Mouse (Mus musculus): ENCODE results near the gene Smyd5.
"Not testable (repeated sequence)": the region's sequence is repeated elsewhere in the genome, so short reads cannot be mapped to it uniquely, and the experiment has no call there.

Gene Smyd5

DNA sequence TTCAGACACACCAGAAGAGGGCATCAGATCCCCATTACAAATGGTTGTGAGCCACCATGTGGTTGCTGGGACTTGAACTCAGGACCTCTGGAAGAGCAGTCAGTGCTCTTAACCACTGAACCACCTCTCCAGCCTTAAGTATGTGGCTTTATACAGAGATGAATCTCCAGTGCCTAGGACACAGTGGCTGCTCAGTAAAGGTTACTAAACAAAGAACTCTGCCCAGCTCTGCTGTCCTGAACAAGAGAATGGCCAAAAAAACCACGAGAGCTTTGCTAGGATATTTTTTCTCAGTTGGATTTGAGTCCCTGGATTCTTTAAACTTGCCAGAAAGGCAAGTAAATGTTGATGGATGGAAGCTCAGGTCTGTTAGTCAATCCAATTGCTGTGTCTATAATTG lies 18.4 kb downstream of the Smyd5 start:
- DNase-seq, result not testable (repeated sequence)

DNA sequence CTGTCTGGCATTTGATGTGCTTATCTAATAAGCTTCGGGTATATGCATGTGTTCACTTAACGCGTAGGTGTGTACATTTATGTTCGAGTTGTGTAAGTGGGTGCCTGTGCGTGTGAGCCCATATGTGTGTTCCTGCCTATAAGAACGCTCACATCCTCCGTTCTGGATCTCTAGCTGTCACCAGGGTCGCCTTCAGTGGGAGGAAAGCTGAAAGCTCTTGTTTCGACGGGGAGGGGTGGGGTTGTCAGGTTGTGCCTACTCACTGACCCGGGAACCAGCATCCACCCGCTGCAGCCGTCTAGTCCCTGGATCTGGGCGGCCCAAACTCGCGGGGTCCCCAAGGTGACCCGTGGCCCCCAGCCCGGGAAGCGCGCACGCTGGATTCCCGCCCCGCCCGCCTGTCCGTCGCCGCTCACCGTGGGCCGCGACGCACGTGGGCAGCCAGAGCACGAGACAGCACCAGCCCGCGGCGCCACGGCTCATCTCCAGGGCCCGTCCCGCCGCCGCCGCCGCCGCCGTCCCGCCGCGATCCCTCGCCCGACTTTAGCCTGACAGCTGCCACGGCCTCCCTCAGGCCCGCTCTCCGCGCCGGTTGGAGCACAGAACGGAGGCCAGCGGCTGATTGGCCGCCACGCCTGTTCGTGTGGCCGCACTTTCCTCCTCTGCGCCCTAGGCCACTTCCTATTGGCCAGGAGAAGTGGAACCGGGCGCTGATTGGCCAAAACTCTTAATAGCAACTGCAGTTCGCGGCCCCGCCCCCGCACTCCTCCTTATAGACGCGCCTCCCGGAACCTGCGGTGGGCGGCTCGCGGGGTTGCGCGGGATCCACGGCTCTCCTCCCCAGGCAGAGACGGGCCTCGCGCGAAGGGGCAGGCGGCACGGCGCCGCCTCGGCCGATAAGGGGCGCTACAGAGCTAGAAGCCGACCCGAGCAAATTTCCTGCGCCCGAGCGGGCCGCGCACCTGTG lies 19.2 kb downstream of the Smyd5 start, which contains the start of gene Cct7:
Gene Cct7 (plus strand): TSS at position 818 of the 967 bp plus-strand sequence.
- DNase-seq, result peak; percentile 99

DNA sequence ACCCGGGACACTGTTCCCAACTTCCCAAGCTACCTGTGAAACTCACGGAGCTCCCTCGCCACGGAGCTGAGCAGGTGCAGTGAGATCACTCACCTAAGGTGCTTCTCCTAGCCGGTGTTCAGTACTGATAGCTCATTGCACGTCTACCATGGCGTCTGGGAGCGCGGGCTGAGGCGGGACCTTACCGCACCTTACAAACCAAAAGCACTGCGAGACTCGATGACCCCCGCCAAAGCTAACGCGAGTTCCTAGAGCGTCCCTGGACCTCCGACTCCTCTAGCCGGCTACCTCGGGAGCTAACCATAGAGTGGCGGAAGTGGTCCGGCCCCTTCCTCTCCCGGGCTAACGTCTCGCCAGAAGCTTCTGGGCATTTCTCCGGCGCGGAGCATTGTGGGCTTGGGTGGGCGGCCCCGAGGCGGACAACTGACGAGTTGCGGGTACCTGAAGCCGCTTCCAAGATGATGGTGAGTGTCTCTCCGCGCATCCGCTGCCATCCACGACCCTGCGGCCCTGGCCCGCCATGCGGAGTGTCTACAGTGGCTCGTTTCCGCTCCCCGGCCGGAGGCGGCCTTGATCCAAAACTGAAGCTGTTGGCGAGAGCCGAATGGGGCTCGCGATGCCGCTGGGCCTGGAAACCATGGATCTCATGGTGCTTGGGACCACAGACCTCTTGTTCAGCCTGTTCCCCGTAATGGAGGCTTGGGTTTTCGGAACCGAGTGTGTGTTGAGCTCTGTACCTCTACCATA lies 20.0 kb downstream of the Smyd5 start, which contains the start of gene Pradc1:
Gene Pradc1 (minus strand): TSS at position 307 of the 747 bp plus-strand sequence.
- DNase-seq, result peak; percentile 95

DNA sequence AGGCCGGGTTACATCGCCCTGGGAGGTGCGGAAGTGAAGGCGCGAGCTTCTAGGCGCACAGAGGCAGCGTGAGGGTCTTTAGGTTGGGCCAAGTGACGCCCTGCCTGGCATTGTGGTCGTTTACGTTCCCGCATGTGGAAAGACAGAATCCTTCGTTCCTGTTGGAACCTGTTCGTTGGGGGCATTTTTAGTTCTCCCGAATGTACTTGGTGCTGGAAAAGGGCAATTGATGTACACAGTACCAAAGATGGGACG lies 20.5 kb downstream of the Smyd5 start:
- no peak for DNase-seq

DNA sequence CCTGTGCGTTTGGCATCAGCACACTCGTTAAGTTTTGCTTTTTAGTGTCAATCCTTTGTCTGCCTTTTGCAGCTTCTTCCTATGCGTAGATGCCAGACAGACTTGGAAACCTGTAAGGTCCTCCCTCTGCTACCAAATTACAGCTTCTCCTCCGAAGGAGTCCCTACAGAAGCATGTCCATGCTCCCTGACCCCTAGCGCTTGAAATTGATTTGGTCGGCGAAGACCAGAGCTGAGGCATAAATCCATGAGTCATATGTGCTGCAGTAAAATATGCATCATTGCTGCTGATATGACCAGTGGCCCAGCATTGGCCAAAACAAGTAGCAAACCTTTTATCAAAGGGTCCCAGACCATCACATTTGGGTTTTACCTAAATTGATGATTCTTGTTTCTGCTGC lies 21.0 kb downstream of the Smyd5 start:
- DNase-seq, result peak; percentile 55

DNA sequence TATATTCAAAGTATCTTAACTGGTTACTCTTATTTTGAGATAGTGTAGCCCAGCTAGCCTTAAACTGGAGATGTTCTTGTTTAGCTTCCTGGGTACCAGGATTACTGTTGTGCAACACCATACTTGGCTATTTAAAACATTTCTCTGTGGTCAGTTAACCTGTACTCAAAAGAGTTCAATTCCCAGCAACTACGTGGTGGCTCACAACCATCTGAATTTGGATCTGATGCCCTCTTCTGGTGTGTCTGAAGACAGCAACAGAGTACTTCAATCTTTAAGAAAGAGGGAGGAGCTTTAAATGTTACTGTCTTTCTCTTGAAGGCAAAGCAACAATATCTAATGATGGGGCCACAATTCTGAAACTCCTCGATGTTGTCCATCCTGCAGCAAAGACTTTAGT lies 27.8 kb downstream of the Smyd5 start:
- DNase-seq, result no peak

DNA sequence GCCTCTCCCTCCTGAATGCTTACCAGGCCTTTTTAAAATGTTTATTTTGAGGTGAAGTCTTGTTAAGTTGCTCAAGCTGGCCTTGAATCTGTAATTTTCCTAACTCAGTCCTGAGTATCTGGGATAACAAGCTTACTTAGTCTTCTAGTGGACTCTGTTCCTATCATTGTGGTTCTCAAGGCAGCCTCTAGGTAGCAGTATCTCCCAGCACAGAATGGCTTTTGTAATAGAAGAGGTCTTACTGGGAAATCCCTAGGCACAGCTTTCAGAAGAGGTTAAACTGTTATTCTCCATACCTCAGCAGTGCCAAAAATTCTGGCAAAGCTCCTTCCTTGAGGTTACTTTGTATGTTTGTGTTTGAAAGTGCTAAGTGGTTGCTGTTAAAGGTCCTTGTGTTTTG lies 33.6 kb downstream of the Smyd5 start:
- DNase-seq, result no peak

DNA sequence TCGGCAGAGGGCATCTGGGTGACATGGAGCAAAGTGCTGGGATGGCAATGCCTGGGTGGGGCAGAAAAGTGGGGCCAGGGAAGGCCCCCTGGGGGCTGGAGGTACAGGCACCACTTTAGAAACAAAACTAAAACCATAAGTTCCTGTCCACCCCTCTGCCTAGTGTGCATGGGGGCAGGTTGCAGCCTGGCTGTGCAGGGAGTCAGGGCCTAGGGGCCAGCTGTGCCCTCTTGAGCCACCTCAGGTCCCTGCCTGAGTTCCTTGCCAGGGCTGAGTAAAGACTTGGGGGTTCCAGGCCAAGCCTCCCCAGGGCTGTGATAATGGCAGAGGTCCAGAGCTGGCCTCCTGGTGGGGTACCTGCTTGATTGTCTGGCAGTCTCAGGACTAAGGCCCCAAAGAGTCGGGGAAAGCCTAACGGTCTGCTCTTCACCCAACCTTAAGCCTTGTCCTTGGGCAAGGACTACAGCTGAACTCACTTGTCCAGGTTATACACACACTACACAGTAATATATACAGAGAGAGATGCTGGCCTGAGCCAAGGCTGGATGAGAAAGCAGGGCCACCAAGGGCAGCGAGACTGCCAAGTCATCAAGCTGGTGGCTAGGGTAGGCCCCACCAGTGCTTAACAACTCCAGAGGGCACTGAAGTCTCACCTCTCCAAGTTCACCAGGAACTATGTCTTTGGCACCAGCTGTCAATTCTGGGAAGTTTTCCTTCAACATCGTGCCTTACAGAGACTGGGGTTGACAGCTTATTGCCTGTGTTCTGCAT lies 38.1 kb downstream of the Smyd5 start:
- DNase-seq, result no peak

DNA sequence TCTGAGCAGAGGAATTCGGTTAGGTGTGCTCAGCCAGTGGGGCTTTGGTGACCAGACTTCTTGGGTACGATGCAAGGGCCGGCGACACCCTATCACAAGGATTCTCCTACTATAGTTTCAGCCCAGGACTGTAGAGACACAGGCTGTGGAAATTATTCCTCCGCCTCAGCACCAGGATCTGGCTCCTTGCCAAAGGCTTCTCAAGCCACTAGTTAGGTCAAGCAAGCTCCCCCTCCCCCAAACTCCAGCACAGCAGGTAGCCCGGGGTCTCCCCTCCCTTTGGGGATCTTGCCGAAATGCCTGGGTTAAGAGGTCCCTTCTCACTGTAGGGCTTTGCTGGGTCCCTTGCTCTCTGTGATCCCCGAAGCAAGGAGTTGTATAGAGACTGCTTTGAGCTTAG lies 40.2 kb downstream of the Smyd5 start:
- no peak for DNase-seq

DNA sequence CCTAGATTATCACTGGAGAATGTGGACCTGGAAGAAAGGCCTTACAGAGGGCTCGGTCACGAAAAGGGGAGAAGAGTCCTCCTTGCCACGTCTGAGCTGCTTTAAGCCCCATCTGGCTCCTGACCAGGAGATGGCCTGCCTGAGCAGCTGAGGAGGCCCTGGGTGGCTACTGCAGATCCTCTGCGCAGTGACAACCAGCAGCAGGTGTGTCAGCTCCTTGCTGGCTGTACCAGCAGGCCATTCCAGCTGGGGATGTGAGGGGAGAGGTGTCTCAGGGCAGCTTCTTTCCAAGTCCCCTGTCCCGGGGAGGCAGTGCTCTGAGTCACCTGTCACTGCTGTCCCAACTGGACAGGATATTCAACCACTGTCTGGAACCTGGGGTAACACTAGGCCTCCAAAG lies 40.8 kb downstream of the Smyd5 start:
- DNase-seq, result no peak

DNA sequence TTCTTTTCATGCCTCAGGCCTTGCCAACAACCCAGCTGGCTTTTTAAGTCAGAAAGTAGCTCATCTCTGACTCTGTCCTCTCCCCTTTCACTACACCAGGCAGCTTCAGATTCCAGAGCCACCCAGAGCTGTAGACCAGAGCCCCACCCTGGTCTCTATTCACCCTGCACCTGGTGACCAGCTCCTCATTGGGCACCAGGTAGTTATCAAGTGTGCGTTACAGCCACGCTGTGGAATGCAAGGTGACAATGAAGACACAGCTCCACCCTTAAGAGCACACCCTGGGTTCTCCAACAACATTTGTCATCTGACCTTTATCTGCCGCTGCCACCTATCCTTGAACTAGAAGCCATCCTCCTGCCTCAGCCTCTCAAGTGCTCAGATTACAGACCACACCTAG lies 43.8 kb downstream of the Smyd5 start:
- no peak for DNase-seq

DNA sequence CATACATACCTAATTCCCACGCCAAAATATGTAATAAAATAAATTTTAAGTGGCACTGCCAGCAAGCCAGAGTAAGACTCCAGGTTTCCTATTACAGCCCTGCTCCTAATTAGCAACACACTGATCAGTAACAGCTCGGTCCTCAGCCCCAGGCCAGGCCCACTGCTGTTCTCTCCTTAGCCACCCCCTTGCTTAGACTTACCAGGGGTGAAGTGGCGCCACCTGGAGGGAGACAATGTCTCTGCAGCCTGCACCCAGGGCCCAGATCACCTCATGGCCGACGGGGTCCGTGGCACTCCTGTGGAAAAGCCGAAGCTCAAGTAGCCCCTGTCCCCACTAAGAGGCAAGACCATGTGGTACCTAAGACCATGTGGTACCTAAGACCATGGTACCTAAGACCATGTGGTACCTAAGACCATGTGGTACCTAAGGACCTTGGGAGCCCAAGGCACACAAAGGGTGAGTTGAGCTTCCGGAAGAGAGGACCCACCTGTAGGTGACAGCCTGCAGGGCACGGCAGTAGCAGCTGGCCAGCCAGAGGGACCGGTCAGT lies 45.7 kb downstream of the Smyd5 start:
- peak; percentile 40 for DNase-seq

DNA sequence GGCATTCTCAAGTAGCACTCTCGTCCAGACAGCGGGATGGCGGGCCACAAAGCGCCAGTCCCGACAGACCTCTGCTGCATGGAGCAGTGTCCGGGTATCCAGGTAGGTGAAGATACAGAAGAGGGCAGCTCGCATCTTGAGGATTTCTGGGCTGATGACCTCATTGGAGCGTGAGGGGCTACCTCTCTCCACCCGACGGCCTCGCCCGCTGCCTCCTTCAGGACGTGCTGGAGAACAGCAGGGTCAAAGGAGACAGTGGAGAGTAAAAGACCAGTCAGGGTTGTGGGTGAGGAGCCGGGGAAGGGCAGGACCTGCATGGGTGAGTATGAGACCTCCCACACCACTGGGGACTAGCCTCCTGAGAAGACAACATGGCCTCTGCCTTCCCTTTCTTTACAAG lies 46.6 kb downstream of the Smyd5 start:
- DNase-seq, result no peak

DNA sequence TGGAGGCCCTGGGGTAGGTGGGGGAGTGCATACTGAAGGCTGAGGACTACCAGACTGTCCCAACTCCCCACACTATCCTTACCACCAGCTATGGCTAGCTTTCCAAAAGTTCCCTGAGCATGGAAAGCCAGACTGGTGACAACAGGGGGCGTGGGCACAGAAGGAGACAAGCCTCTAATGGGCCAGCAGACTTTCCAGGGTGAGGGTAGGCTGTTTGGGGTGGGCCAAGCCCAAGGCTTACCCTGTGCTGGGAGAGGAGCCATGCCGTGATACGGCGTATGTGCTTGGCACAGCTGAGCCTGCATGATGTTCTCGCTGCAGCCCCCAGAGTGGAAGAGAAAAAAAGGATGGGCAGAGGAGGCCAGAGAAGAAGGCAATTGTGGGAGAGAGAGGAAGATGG lies 48.2 kb downstream of the Smyd5 start:
- no peak for DNase-seq

DNA sequence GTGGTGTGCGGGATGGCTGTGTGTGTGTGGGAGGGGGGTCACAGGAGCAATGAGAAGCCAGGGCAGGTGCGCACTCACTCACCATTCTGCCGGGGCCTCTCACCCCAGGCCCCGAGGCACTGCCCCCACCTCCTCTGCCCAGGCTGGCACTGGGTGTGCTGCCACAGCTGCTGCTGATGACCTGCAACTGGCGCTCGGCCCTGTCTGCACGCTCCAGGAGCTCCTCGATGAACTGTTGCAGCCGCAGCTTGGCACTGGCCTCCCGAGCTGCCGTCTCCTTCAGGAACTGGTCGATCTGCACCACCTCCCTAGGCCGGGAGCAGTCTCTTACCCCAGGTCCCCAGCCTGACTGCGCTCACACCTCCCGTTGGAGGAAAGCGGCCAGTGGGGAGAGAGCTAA lies 48.9 kb downstream of the Smyd5 start:
- DNase-seq, result no peak

DNA sequence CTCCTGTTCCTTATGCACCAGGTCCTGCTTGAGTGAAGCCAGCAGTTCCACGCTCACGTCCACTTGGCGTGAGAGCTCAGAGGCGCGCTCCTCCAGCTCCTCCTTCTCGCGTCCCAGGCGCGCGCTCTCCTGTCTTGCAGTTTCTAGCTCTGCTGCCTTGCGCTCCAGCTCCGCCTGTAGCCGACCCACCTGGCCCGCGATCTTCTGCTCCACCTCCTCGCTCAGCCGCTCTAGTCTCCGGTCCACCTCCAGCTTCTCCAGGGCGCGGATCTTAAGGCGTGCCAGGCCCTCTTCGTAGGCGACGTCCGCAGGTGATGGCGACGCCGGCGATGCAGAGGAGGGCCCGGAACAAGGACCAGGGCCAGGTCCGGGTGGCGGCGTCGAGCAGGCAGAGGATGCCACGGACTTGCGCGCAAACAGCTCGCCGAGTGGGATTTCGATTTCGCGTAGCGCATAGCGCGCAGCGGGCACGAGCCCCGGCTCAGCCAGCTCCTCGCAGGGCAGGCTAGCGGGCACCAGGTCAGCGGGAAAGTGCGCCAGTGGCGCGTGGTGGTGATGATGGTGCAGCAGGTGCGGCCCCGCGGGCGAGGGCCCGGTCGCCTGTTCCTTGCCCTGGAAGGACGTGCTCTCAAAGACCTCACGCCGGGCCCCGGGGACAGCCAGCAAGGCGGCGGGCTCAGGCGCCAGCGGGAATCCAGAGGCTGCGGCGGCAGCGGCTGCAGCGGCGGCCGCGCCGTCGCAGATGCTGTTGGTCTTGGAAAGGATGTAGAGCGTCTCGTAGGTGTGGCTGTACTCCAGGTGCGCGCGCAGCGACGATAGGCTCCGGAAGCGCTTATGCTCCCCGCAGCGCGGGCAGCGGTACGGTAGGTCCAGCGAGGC lies 52.3 kb downstream of the Smyd5 start:
- DNase-seq, result no peak

DNA sequence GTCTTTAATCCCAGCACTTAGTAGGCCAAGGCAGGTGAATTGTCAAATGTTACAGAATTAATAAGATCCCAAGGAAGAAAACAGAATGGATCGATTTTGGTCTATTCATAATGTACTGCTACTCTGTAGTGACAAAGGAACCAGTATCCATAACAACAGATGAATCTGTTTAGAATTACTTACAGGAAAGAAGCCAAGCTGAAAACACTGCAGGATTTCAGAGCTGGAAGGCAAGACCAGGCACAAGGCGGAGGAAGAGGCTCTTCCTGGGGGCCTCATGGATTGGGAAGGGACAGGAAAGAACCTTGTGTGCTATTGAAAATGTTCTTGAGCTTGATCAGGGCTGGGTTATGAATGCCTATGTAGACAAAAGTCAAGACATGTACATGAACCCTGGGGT lies 53.9 kb downstream of the Smyd5 start:
- no peak for DNase-seq

DNA sequence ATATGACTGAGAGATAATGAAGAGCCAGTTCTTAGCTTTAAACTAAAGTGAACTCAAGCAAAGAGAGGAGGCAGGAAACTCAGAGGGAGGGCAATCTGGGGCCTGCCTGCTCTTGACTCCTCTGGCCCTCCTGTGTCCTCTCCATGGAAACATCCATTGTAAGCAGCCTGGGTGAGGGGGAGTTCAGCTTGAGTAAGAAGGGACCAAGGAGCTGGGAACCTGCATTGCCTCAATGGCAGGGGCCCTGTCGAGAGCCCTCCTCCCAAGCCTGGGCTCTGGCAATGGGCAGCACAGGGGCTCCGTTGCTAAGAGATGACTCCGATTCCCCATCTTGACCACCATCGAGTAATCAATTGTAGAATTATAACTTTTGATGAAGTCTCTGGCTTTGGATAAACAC lies 56.7 kb downstream of the Smyd5 start:
- DNase-seq, result no peak

DNA sequence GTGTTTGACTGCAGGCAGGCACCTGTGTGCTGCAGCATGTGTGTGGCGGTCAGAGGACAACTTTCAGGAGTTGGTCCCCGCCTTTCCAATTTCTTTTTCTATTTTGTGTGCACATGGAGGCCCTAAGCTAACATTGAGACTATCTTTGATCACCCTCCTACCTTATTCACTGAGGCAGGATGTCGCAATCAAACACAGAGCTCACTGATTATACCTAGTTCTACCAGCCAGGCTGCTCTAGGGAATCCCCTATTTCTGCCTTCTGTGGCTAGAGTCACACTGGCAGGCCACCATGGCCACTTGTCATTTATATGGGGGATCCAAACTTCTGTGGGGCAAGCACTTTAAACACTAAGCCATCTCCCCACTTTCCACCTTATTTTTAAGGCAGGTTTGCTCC lies 57.9 kb downstream of the Smyd5 start:
- DNase-seq, result no peak

DNA sequence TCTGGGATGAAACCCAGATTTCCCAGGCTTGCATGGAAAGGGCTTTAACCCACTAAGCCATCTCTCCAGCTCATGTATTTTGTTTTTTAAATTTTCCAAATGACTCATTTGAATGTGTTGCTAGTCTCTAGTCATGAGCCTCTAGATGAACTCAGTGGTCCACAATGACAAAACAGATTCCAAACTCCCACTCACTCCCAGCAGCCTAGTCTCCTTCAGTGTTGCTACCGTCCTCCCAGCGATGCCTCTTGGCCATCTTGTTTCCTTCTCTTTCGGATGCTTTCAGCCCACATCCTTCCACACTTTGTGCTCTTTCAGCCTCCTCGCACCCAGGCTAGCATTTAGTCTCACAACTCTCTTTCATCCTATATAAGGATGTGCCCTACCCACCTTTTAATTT lies 58.5 kb downstream of the Smyd5 start:
- DNase-seq, result no peak

DNA sequence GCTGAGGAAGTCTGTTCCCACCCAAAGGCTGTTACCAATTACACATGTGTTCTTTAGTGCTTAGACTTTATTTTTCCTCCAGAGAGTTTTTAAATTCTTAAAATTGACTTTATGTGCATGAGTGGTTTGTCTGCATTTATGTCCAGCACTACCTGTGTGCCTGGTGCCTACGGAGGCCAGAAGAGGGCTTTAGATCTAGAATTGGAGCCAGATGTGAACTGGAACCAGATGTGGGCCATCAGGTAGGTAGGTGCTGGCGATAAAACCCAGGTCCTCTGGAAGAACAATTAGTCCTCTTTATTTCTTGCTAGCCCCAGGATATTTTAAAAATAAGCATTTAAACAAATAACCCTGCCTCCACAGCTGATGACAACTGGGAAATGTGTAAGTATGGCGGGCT lies 59.8 kb downstream of the Smyd5 start:
- no peak for DNase-seq

Data from liver (tissue).